Mouse (Mus musculus) ovary, adult 18-20 months (tissue): ENCODE measurements around the gene Idua.

Source experiments
- DNase-seq: peaks from one replicate; pipeline ENCODE4 v3.0.0; 2022; ENCODE audit warnings: low spot score, mixed read lengths

The Idua gene

GRCm38 (mm10) chr5:108680871-108681270 lies 20.7 kb downstream of the Idua start:
- DNase-seq = no peak

DNA sequence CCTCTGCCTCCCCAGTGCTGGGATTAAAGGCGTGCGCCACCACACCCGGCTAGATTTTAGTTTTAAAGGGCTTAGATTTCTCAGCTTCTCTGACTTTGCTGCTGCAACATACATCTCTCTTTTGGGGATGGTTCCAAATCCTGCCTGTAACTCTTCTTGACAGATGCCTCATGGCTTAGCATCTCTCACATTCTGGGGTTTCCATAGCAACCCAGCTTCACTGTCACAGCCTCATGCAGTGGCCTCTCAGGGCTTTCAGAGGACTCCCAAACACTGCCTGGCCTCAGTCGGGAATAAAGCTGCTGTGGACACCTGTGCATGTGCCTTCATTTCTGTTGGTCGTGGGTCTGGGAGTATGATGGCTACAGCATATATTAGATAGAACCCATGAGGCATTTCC lies 29.0 kb downstream of the Idua start:
- no peak for DNase-seq

- no peak for DNase-seq
Observed at GRCm38 (mm10) chr5:108691152-108691551, 31.0 kb downstream of the Idua start.

DNA sequence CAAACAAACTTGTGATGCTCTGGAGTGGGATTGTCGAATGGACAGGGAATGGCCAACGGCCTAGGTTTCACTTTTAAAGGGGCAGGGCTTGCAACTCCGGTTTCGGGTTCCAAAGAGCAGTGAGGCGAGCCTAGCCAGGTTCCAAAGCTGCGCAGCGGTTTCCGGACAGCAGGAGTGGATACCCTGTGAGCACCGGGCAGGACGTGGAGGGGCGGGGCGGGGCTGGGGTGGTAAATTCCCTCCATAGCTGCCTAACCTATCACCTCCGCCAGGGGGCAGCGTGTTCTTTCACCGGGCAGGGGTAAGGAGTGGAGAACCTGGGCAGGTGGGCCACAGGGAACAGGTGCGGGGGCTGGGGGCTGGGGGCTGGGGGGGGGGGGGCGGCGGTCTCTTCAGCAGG lies 32.1 kb downstream of the Idua start, which contains the start of gene Fgfrl1:
Fgfrl1 (plus strand) TSS at position 112 of the 400 bp plus-strand sequence.
- no peak for DNase-seq

DNA sequence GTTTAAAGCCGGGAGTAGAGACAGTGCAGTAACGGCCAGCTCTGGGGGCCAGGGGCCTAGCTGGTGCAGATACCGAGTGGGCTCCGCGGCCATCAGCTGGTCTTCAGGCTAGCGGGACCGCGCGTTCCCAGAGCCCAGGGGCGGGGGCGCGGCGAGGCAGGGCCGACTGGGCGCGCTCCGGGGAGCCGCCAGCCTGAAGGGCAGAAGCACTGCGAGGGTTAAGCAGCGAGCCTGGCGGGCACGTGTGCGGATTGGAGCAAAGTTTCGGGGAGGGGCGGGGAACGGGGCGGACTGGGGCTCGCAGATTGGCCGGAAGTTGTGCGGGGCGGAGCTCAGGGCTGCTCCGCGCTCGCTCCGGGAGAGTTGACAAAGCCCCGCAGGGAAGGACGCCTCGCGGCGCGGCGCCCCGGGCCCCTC lies 33.7 kb downstream of the Idua start:
- DNase-seq = peak; percentile 83

GRCm38 (mm10) chr5:108694352-108695261 lies 34.5 kb downstream of the Idua start:
- peak; percentile 54 for DNase-seq

DNA sequence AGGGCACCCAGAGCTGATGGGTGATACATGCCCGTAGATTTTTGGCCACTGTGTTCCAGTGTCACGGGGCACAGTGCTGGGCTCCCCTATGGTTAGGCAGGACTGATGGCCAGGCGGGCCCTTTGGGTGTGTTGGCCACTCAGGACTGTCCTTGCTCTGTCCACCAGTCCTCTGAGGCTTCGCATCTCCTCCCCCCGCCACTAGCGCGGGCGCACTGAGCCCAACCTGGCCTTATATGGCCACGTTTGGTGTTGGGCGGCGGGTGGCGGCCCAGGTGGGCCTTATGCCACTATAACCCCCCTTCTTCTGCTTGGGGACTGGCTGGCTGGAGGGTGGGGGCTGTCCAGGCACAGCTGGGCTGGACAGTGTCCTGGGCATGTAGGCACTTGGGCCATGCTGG lies 35.7 kb downstream of the Idua start:
- no peak for DNase-seq

GRCm38 (mm10) chr5:108696542-108696941 lies 36.4 kb downstream of the Idua start:
- no peak for DNase-seq

DNA sequence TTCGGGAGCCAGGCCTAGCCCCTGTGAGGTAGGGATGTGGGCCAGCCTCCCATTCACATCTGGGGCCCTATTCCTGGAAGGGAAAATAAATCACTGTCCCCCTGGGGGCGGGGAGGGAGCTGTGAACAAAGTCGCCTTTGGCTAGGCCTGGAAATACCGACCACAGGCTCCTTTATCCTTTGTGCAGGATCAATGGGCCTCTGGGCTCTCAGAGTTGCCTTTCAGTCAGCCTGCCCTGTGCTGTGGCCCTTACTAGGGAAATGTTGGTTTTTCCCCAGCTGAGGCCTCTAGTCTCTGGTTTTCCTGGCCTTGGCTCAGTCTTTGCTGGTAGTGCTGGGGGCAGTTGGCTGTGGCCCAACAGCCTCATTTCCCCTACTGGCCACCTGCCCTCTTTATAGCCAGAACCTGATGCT lies 37.2 kb downstream of the Idua start:
- DNase-seq = no peak

- DNase-seq = no peak
Observed at GRCm38 (mm10) chr5:108700346-108700745, 40.2 kb downstream of the Idua start.

- DNase-seq = no peak
Observed at GRCm38 (mm10) chr5:108701341-108702021, 41.4 kb downstream of the Idua start.

DNA sequence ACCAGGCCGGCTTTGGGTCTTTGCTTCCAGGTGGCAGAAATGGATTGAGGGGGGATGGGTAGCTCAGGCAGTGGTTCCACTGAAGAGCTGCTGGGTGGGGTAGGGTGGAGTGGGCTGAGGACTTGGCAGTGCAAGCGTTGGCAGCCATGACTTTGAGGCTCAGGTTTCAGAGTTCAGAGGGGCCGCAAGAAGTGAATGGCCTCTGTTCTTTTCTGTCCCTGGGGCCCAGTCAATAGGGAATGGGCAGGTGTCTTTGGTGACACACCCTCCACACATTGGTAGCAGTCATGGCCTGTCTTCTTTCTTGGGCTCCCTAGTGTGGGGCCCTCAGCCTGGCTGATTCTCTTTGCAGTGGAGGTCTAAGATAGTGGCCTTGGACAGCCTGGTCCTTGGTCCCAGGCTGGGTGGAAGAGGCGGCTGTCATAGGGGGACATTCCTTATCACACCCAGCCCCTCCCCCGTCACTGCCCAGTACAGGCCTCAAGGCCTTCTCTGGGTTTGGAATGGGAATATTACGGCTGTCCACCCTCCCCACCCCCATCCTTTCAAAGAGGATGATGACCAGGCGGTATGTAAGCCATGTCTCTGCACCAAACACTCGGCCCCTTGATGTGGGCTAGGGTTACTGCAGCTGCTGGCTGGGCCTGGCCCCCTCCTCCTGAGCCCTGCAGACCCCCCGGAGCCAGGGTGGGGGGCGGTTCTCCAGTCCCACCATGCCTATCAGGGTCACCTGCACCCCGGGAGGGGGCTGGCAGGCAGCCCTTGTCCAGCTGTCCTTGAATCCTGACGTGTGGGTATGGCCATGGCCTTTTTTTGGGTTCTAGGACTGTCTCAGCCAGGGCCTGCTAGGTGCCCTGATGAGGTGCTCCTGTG lies 43.9 kb downstream of the Idua start:
- no peak for DNase-seq

GRCm38 (mm10) chr5:108707758-108708157 lies 47.6 kb downstream of the Idua start:
- DNase-seq = no peak

GRCm38 (mm10) chr5:108708419-108708818 lies 48.3 kb downstream of the Idua start:
- DNase-seq = no peak

DNA sequence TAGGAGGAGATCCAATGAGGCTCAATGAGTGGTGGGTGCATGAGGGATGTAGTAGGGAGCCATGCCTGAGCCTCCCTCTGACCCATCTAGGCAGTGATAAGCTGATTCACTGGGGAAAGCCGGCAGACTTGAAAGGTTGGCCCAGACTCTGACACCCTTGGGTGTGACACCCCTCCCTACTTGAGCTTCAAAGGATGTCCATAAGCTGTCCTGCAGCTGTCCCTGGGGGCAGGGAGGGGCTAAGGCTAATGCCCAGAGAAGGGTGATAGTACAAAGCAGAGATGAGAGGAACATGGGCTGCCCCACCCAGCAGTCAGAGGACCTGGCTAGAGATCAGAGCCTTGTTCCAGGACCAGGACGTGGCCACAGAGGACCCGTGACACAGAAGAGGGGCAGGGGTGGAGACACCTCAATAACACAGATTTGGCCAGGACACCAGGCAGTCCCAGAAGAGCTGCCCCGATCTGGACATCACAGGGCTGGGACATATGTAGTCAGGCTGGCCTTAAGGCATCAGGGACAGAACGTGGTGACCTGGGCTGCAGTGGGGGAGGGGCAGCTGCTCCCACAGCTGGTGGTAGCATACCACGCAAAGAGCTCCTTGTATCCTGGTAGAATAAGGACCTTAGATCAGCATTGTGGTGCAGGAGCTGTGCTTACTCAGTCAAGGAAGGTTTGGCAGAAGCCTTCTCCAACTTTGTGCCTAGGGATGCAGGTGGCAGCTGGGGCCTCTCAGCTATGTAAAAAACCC lies 49.0 kb downstream of the Idua start:
- no peak for DNase-seq

- no peak for DNase-seq
Observed at GRCm38 (mm10) chr5:108711968-108712367, 51.8 kb downstream of the Idua start.

DNA sequence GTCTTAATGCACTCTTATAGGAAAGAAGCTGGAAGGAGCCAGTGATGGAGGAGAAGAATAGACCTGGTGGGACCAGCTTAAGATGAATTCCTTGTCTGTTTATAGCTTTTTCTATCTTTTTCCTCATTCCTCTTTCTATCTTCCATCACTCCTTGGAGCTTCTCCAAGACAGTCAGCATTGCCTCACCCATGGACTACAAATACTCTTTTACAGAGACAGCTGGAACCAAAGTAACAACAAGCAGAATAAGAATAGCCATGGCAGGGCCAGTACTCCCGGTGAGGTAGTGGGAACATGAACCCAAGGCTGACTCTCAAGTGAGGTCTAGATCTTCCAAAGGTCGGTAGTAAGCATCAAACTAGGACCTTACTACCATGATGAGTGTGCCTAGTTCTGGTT lies 53.0 kb downstream of the Idua start:
- no peak for DNase-seq

DNA sequence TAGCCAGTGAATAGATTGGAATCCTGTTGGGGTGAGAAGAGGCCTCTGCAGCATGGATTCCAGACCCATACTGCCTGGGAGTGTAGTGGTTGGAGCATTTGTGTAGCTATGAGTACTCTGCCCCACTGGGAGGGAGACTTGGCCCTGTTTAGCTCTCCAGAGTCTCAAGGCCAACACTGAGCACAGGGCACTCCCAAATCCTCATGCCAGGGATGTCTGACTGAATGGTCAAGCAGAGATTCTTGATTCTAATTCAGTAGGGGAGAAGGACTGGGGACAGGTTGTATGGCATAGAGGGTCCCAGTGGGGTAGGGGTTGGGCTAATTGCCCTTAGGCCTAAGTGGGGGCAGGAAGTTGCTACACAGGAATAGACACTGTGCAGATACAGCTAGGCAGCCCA lies 53.6 kb downstream of the Idua start:
- DNase-seq = no peak

GRCm38 (mm10) chr5:108714149-108714548 lies 54.0 kb downstream of the Idua start:
- peak; percentile 29 for DNase-seq

DNA sequence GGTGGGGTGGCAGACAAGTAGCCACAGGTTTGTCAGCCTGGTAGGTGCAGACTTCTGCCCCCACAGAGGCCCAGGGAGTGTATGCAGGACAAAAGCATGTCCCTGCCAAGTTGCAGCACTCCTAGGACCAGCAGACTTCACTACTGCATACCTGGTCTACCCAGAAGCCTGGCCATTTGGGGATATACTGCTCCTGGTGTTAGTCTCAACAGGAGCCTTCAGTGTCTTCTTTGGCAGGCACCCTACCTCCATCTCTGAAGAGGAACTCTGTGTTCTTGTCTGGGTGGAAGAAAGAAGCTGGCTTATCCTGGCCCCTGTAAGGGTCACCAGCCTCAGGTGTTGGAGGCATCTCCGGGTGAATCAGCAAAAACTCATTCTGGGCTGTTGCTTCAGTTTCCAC lies 55.8 kb downstream of the Idua start:
- DNase-seq = no peak

GRCm38 (mm10) chr5:108718051-108718450 lies 57.9 kb downstream of the Idua start:
- no peak for DNase-seq

DNA sequence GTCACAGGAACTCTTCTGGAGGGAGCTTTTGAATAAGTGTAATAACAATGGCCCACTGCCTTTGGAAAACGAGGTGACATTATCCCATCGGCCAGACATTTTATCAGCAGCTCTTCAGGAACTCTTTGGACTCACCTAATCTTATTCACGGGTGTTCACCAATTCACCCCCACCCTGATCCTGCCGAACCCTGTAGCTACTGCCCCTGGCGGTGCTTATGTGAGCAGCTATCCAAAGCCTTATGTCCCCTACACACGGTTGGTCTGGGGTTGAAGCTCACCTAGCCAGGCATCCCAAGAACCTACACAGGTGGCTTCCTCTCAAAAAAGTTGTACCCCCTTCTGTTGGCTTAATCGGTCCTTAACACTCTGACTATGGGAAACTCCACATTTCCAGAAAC lies 59.6 kb downstream of the Idua start:
- DNase-seq = no peak
